Mouse (Mus musculus): Measurements from ENCODE around the gene Ctsa.

DNA sequence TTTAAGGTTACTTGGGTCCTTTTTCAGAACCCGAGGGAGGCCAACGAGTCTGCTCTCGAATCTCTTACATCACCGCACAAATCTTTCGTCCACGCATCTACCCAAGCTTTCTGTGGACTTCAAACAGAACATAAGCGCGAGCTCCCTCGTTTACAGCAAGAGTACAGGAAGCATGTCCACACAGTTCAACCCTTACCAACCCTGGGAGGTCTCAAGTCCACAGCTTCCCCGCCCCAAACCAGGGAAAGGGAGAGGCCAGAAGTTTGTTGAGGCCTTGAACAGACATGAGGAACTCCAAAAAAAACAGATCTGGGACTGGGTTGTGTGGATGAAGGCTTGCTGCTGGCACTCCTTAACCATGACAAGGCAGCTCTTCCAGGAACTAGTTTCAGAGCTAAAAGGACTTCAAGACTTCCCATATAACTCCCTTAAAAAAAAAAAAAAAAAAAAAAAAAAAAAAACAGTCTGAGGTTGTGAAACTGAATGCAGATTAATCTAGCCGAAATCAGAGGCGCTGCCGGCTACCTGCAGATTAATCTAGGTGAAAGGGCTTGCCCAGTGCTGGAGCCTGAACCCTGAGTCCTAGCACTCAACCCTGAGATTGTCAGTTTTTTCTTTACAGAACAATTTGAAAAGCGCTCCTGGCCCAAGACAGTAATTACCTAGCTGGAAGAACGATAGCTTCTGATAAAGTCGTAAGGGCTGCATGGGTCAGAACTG lies 29.3 kb upstream of the Ctsa start:
- no peak for TF ChIP-seq EP300 (IDR thresholded peaks at IDR 0.05; ENCODE audit: low read depth)
- no peak for TF ChIP-seq CTCF (IDR thresholded peaks at IDR 0.05; ENCODE audit: low read depth)

Measured in heart, postnatal 0 days (tissue).